Mouse (Mus musculus): ENCODE results near the gene Spin1. TPM values are rescaled to one million over a fixed set of nuclear protein-coding genes. Genes with fewer than 3 reads are reported as not detected.
A peak's percentile ranks its signal among the peaks of the same experiment; 100 is the strongest.

Gene Spin1
- total and polyA plus RNA-seq, 3 experiments, result 16.6 to 47.3 (median 23.7) TPM

- TF ChIP-seq HCFC1 (IDR thresholded peaks at IDR 0.05; ENCODE audit: low read depth, low read length) (0 out of 2 replicates have a peak, but pooled peaks have one; percentile 13), MYC (IDR thresholded peaks at IDR 0.05; ENCODE audit: low read depth, low read length) (no peak; the same call in 1 of the 2 replicates), MEF2A (IDR thresholded peaks at IDR 0.05; ENCODE audit: extremely low read depth, insufficient replicate concordance, low read depth, low read length, poor library complexity, severe bottlenecking) (no peak), JUND (IDR thresholded peaks at IDR 0.05; ENCODE audit: low read depth, low read length) (no peak), ZNF384 (IDR thresholded peaks at IDR 0.05; ENCODE audit: low read depth, low read length) (peak; percentile 55; the same call in 1 of the 2 replicates), ELF1 (IDR thresholded peaks at IDR 0.05; ENCODE audit: low read depth, low read length) (no peak), EP300 (IDR thresholded peaks at IDR 0.05; ENCODE audit: low read depth in 1 of 2, low read length in 2 of 2) (no peak), MAX (IDR thresholded peaks at IDR 0.05; ENCODE audit: low read length) (no peak), E2F4 (IDR thresholded peaks at IDR 0.05; ENCODE audit: borderline replicate concordance, low read depth, low read length) (no peak), POLR2AphosphoS2 (IDR thresholded peaks at IDR 0.05; ENCODE audit: low read length) (no peak), MYB (IDR thresholded peaks at IDR 0.05; ENCODE audit: low read depth, low read length) (no peak), NRF1 (IDR thresholded peaks at IDR 0.05; ENCODE audit: insufficient read depth, low read depth, low read length, poor library complexity, severe bottlenecking) (no peak), TCF12 (IDR thresholded peaks at IDR 0.05; ENCODE audit: low read depth, low read length) (no peak), GABPA (IDR thresholded peaks at IDR 0.05; ENCODE audit: low read depth, low read length) (no peak), KAT2A (conservative IDR thresholded peaks at IDR 0.05; ENCODE audit: low read depth, low read length) (no peak)
These were observed 20.1 kb downstream of the Spin1 start (continued) for GRCm38 (mm10) chr13:51120734-51121133.

GRCm38 (mm10) chr13:51121966-51122365 is 21.3 kb downstream of the Spin1 start:
- no peak for DNase-seq (ENCODE audit: low read depth, low spot score)
- no peaks in the 10 kb centered on the region for H3K9me3 ChIP-seq (replicated peaks; ENCODE audit: insufficient read depth, low read length)
- TF ChIP-seq POLR2A (IDR thresholded peaks at IDR 0.05; ENCODE audit: control insufficient read depth in 1 of 2, insufficient read depth in 1 of 2, low read depth in 1 of 2, low read length in 2 of 2, poor library complexity in 1 of 2) (no peak), CTCF (IDR thresholded peaks at IDR 0.05 in 2 of 3, conservative IDR thresholded peaks at IDR 0.05 in 1 of 3; ENCODE audit: control insufficient read depth in 1 of 3, insufficient read depth in 1 of 3, low read depth in 2 of 3, low read length in 3 of 3, poor library complexity in 1 of 3, severe bottlenecking in 1 of 3) (no peak), KAT2A (conservative IDR thresholded peaks at IDR 0.05; ENCODE audit: low read depth, low read length) (no peak), NELFE (IDR thresholded peaks at IDR 0.05; ENCODE audit: low read depth, low read length) (no peak), MAX (IDR thresholded peaks at IDR 0.05; ENCODE audit: low read length) (no peak), MAZ (IDR thresholded peaks at IDR 0.05; ENCODE audit: low read depth, low read length) (no peak)
- H3K36me3 ChIP-seq (ENCODE audit: control insufficient read depth in 1 of 2, insufficient read depth in 2 of 2, low read length in 2 of 2), result peaks cover 0 to 56% of the 10 kb centered on the region in 2 experiments; a peak in 3 of 4 replicates
- H3K4me3 ChIP-seq (ENCODE audit: control insufficient read depth in 1 of 2, insufficient read depth in 1 of 2, low read depth in 2 of 2, low read length in 2 of 2), result no peak overlapping the region
- no peaks in the 10 kb centered on the region for H3K27me3 ChIP-seq (ENCODE audit: control insufficient read depth in 1 of 2, insufficient read depth in 2 of 2, low read length in 2 of 2)
- no peak overlapping the region for H3K9ac ChIP-seq (ENCODE audit: control insufficient read depth, low read depth, low read length, poor library complexity, severe bottlenecking)
- H3K4me1 ChIP-seq (ENCODE audit: control insufficient read depth in 1 of 2, insufficient read depth in 2 of 2, low read length in 2 of 2), result peaks cover 22 to 43% of the 10 kb centered on the region in 2 experiments
- H3K27ac ChIP-seq (ENCODE audit: control insufficient read depth, low read depth, low read length), result peak overlapping the region; percentile 91
- H3K79me2 ChIP-seq (ENCODE audit: control insufficient read depth, insufficient read depth, low read length, poor library complexity), result peaks cover 68% of the 10 kb centered on the region

Measured in MEL (cell line).